Mouse (Mus musculus) left cerebral cortex, postnatal 36 days (tissue): ENCODE measurements around the gene Spns2. TPM values are rescaled to one million over a fixed set of nuclear protein-coding genes. Genes with fewer than 3 reads are reported as not detected.

Source experiments
- DNase-seq, 2 experiments: peaks; one replicate each; pipeline ENCODE4 v3.0.0; 2021 to 2022; ENCODE audit warnings: low spot score in 2 of 2, mixed read lengths in 1 of 2
- intact Hi-C: fragments of 180-260 bp; cut with DNase I; formaldehyde crosslinking; loops from one replicate; pipeline ENCODE4 v1.15.1; 2025
- total RNA-seq, 2 experiments: library from RNA; stranded (reverse); gene quantifications; 2 replicates each; pipeline ENCODE4 v1.2.3; 2021

The Spns2 gene
- total RNA-seq, 2 experiments from 2014 or later = 53.6 to 69.9 TPM

DNA sequence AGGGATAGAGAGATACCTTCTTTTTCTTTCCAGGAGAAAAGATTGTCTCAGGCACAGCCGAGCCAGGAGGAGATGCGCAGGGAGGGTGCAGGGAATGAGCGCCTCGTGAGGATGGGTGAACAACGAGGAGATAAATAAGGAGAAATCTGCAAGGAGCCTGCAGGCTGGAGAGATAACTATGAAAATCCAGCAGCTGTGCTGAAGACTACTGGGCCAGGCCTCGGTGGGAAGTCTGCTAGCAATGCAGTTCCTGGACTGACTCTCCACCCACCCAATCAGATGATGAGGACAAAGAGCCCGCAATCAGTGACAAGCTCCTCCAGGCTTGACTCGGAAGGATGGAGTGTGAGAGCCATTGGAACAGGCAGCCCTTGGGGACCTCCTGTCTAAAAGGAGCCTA, 12.5 kb upstream of the Spns2 start:
- DNase-seq = peak in 1 of 2 experiments; percentile 50
- intact Hi-C loops = no loop called here

DNA sequence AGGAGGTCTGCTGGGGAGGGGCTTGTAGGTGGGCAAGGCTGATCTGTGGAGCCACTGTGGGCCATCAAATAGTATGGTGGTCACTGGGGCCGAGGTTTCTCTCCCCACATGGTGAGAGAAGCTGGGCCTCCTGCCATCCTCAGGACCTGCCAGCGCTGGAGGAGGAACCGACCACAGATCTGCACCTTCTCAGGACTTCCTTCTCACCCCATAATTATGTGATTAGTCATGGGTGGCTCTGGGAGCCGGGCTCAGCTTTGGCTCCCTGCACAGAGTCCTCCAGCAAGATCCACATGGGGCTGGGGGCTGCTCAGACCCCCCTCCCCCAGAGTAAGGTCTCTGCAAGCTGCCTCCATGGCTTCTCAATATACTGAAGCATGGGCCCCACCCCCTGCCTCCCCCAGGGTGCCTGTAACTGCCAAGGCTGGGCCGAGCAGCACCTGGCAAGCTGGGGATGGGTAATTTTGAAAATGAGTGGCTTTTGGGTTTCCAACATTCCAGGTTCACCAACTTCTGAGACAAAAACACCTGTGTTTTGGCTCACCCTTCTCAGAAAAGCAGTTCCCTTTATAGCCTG, 11.8 kb upstream of the Spns2 start:
- DNase-seq = no peak
- intact Hi-C loops = no loop called here

DNA sequence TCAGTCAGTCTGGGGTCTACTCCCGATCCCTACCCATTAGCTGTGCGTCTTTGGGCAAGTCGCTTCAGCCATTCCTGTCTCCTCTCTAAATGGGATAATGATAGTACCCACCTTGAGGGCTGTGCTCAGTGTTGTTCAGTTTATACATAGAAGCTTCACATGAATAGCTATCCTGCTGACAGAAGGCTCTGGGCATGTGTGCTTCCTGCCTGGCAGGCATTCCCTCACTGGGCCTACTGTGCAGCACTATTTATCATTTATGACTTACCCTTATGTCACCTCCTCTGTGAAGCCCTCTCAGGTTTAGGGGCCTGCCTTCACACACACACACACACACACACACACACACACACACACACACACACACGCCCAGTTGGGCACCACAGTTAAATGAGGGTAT, 10.4 kb upstream of the Spns2 start:
- no peak for DNase-seq
- intact Hi-C loops = no loop called here

DNA sequence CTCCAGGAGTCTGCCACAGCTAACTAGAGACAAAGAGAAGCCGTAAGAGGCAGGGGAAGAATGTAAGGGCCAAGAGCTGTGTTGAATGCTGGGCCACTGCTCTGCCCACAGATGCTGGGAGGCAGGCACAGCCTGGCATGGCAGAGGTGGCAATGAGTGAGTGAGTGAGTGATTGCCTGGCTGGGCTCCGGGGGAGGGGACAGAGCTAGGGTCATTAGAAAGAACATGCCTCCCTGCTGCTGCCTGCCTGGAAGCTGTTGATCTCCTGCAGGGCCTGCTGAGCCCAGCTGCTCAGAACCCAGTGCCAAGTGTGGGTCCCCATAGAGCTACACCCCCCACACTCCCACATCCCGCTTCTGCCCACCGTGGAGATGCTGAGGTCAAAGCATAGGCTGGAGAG, 7.7 kb upstream of the Spns2 start:
- intact Hi-C loops = no loop called here

DNA sequence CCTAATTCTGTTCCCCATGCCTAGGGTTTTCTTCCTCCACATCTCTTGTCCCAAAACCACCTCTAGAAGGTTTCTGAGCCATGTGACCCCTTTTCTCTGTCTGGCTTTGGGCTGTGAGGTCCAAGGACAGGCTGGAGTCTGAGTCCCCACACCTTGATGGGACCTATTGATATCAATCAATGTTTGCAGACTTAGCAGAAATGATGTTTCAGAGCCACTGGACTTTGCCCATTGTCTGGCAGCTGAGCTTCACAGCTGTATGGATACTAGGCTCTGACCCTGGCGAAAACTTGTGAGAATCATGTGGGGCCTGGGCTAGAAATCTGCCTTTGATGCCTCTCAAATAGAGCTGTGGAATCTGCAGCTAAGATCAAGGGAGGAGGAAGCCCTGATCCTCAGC, 7.1 kb upstream of the Spns2 start:
- intact Hi-C loops = no loop called here
- DNase-seq = no peak

More for the DNA sequence above, 7.7 kb upstream of the Spns2 start:
- DNase-seq = no peak

DNA sequence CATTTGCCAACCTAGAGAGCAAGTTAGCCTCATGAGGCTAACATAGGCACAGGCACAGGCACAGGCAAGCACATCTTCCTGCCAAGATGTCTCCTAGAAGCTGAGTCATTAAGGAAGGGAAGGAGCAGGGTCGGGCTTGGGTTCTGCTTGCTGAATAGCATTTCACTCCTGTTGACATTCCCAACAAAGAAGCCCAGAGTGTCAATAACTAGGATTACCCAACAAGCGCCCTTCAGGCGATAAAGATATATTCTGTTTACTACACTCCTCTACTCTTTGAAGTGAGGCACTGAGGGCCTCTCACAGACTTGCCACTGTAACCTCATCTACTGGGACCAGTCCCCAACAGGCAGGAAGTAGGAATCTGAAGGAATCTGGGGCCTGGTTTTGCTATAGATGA, 6.4 kb upstream of the Spns2 start:
- intact Hi-C loops = no loop called here
- DNase-seq = no peak

DNA sequence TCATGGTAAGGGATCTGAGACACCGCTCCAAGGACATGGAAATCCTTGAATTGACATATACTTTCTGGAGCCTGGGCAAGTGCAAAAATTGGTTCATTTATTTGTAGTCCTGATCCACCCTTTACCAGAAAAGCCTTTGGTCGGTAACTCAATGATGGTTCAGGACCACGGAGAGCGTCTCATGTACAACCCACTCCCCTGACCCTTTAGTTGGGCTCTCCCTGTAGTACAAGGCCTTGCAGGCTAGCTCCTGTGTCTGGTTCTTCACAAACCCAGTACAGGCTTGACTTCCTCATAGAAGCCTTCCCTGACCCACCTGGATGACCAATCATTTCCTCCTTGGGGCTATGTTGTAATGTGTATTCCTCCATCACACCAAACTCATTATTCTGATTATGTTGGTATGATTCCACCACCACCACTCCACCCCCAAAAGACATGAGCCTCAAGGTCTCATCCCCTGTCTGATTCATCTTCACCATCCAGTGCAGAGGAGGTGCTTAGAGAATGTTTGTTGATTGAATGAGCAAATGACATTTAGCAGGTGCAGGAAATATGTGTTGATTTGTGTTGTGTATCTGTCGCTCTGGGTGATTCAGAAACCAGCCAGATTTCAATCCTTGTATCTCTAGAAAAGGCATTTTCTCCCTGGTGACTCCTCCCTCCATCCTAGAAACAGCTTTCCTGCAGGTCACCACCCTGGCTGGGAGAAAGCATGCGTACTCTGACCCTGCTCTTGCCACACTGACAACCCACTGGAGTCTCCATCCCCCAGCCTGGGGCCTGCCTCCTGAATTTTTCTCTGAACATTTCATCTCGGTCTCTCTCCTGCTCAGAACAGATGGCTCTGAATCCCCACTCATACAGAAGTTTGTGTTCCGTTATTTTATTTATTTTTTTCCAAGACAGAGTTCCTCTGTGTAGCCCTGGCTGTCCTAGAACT, 4.6 kb upstream of the Spns2 start:
- DNase-seq = no peak
- intact Hi-C loops = loop anchor here (5.0 kb wide), 2 partner anchors 58 to 113 kb away; partner anchors contain the start of genes Spns3 and Ube2g1

DNA sequence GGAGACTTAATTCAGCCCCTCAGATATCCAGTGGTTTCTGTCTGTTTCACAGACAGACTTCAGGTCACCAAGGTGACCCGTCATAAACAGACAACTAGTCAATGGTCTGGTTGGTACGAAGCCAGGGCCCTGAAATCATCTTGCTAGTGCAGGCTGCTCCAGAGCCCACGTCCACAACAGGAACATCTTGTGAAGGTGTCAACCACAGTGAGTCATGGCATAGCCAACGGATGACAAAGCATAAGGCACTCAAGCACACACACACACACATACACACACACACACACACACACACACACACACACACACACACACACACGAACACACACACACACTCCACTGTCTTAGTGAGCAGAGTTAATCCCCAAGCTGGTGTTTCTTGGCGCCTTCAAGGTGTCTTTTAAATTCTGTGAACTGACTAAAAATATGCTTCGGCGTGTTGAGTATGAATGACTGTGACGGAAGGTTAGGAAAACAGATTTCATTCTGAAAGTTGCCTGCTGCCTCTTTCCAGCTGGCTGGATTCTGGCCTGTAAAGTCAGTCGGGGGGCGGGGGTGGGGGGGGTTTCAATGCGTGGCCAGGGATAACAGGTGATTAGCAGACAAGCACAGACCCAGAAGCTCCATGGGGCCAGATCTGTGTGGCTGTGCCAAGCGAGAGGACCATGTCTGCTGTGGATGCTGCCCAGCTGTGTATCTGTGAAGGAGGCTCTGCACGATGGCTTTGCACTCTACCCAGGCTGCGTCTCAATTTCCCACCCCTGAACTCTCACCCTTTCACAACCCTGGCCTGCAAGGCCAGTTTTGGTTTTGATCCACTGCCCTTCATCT, 1.6 kb upstream of the Spns2 start:
- peak; percentile 68 to 75 for DNase-seq
- intact Hi-C loops = loop anchor here (5.0 kb wide), 2 partner anchors 61 to 116 kb away; partner anchors contain the start of genes Spns3 and Ube2g1

DNA sequence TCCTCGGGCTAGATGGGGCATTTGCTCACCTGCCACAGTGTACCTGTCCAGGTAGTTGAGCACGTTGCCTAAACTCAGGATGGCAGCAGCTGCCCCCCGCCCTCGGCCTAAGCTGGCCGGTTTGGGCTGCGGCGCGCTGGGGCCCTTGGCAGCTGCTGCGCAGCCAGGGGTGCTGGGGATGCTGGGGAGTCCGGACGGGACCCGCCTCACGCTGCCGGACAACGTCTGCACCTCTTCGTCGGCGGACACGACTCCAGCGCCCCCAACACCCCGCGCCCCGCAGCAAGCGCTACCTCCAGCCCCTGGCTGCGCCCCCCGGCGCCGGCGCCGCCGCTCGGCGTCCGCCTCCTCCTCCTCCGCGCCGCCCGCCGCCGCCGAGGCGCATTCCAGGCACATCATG, 307 bp downstream of the Spns2 start:
- no peak for DNase-seq
- intact Hi-C loops = loop anchor here (5.0 kb wide), 1 partner anchor 47 kb away; the partner anchor contains the start of gene Mybbp1a

DNA sequence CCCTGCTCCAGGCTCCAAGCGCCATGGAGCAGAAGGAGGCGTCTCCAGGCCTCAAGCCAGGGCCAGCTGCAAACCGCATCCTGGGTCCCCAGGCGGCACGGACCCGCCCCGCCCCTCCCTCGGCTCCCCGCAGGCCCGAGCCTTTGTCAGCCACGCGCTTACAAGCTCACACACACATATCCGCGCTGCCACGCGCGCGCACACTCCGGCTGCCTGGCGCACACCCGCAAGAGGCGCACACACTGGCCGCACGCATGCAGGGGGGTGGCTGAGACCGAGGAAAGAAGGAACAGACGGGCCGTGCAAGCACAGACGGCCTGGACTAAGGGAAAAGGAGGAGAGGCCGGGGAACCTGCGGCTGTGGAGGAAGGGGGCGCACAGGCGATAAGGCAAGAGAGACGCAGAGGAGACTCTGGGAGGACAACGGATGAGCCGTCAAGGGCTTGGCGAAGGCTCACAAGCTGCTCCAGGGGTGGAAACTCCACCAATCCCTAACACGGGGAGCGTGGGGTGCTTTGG, 892 bp downstream of the Spns2 start:
- intact Hi-C loops = loop anchor here (5.0 kb wide), 1 partner anchor 47 kb away; the partner anchor contains the start of gene Mybbp1a
- peak; percentile 77 to 83 for DNase-seq

DNA sequence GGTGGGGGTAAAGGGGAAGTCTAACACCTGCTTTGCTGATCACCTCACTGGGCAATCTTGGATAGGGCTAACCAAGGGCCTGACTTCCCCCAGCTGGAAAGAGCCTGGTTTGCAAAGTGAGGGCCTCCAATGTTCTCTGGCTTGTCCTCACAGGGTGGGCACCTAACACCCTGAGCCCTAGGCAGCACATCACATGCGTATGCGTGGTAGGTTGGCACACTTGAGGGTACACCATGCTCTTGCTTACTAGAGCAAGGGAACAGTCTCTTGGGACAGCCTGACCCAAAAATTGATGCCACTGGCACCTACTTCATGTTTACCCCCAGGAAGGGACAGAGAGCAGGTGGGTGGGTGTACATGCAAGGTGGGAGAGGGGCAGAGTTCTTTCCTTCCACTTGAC, 2.0 kb downstream of the Spns2 start:
- DNase-seq = no peak
- intact Hi-C loops = loop anchor here (5.0 kb wide), 1 partner anchor 45 kb away; the partner anchor contains the start of gene Mybbp1a

DNA sequence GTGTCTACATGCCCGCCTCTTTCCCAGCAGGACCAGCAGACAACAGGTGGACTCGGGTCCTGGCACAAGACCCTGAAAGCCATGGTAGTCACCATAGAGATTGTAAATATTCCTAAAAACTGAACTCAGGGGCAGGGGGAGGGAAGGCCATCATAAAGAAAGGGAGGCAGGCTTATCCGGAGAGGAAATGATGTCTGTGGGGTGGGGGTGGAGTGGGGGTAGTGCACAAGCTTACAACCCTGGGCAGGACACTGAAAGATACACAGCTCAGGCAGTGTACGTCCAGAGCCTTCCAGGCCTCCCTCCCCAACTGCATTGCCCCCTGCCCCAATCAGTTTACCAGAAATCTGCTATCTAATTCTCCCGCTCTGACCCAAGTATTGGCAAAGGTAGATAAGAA, 2.5 kb downstream of the Spns2 start:
- intact Hi-C loops = loop anchor here (5.0 kb wide), 1 partner anchor 45 kb away; the partner anchor contains the start of gene Mybbp1a
- no peak for DNase-seq

DNA sequence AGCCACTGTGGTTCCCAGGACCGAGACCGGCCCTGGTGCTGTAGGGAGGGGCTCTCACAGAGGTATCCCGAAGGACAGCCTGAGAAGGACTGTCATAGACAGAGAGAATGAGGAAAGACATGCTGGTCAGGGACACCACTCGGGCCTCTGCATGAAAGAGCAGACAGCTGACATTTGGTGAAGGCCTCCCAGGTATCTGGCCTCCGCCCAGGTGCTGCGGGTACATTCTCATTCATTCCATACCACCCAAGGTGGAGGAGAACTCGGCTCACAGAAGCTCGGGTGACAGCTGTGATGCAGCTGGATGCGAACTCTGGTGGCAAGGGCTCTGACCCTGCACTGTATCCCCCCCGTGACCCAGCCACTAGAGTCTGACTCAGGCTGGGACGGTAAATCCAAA, 3.7 kb downstream of the Spns2 start:
- no peak for DNase-seq
- intact Hi-C loops = loop anchor here (5.0 kb wide), 1 partner anchor 44 kb away; the partner anchor contains the start of gene Mybbp1a

DNA sequence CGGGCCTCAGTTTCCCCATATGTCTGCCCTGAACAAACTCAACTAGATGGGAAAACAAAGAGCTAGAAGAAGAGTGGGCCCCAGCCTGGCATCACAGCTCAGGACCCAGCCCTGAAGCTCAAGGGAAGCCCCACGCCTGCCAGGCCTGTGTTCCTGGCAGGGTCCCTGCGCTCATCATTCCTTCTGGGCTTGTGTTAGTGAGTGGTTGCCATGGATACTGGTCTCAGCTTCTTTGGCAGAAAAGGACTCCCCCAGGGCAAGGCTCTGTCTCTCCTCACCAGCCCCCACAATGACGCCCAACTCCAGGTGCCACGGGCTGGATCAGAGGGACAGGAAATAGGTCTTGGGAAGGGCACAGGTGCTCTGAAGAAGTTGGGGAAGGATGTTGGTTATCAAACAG, 4.5 kb downstream of the Spns2 start:
- DNase-seq = peak; percentile 43 to 56

DNA sequence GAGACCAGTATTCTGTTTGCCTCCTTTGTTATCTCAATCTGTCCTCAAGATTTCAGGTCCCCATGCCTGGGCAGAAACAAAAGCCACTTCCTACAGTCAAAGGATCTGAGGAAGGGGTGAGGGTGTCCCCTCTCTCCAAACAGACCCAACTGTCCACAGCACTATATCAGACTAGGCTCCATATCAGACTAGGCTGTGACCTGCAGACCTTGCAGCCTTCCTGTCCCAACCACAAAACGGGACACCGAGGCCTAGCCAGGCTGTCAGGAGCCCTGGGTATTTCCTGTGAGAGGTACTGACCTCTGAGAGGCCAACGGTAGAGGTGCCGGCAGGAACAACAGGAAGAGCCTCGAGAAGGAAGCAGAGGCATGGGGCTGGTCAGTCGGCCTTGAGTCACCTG, 5.2 kb downstream of the Spns2 start:
- intact Hi-C loops = no loop called here
- no peak for DNase-seq

More for the DNA sequence above, 4.5 kb downstream of the Spns2 start:
- intact Hi-C loops = loop anchor here (5.0 kb wide), 1 partner anchor 43 kb away; the partner anchor contains the start of gene Mybbp1a

DNA sequence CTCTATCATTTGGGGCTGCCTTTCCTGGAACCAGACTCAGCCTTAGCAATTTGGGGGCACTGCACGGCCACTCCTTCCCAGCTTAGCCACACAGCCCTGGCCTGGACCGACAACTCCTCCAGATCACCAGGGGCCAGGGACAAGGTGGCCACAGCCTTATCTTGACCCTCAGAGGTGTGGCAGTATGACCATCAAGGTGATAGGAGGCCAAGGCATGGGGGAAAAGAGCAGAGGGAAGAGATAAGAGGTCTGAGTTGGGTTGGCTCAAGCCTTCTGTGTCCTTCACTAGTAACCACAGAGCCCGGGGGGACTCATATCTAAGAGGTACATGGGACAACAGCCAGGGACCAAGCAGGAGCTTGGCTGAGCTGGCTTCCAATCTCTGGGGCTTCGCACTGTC, 7.8 kb downstream of the Spns2 start:
- no peak for DNase-seq
- intact Hi-C loops = no loop called here

DNA sequence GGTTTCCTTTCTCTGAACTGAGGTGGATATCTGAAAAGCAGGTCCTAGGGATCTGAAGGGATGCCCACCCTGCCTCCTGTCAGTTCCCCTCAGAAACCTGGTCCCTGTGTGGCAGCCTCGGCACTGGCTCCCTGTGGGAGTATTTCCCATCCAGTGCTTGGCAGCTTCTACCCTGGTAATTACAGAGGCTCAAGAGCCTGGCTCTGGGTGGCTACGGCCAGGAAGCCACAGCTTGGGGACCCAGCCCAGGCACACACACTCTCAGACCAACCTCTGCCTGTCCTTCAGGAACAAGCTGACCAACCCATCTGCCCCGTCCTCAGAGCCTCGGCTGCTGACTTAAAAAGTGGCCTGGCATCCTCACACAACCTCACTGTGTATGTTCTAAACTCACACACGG, 8.4 kb downstream of the Spns2 start:
- intact Hi-C loops = no loop called here
- DNase-seq = no peak

DNA sequence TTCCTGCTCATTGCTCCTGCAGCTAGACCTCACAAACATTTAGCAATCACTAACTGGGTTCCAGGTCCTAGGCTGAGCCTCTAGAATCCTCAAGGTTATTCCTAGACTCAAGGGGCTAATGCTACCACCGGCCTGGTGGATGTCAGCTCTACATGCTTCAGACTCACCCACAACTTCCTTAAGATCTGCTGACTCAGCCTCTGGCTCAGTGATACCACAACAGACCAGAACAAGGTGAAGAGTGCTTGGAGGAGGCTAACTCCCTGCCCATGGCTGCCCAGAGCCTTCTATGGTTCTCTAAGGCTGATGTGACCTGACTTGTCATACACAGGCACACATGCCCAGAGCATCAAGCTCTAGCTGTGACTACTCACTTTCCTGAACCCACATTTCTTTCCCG, 10.2 kb downstream of the Spns2 start:
- intact Hi-C loops = no loop called here
- no peak for DNase-seq

DNA sequence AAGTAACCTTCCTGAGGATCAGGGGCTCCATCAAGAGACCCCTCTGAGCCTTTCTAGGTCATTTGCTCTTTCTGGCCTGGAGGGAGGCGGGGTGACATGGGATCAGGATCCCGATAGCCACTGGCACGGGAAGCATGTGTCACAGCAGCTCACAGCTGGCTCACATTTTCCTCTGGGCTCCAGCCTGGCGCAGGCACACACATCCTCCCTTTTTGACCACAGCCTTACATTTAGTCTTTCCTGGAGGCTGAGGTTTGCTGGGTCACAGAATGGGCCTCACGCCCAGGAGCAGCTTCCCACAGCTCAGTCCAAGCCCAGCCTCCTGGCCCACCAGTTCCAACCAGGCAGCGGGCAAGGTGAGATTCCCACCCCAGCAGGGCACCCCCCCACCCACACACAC, 11.5 kb downstream of the Spns2 start:
- DNase-seq = no peak
- intact Hi-C loops = no loop called here
